Mouse (Mus musculus) testis, adult 2 months (tissue): ENCODE measurements around the gene Ablim1.

Source experiments
- CTCF ChIP-seq: fragments of 200-500 bp; IDR thresholded peaks from 2 replicates; pipeline ENCODE4 v1.5.1; 2012; ENCODE audit warnings: low read depth, mild to moderate bottlenecking, inconsistent platforms, low read length, moderate library complexity; ENCODE audit not compliant: control insufficient read depth, insufficient read depth, insufficient replicate concordance
- POLR2A ChIP-seq: fragments of 200-500 bp; IDR thresholded peaks from 2 replicates; pipeline ENCODE4 v1.6.1; 2012; ENCODE audit warnings: low read depth, mild to moderate bottlenecking, inconsistent platforms, low read length, moderate library complexity; ENCODE audit not compliant: control insufficient read depth

GRCm38 (mm10) chr19:57361939-57362307 lies 47.2 kb upstream of the Ablim1 start:
- no peak for TF ChIP-seq CTCF
- no peak for TF ChIP-seq POLR2A
